Mouse (Mus musculus) bone marrow macrophage, adult 2 months (primary cell): Measurements from ENCODE around the gene Ankrd26.

ENCODE experiments used
- CTCF ChIP-seq: IDR thresholded peaks from 2 replicates; pipeline ENCODE4 v1.5.1; 2012; ENCODE audit warnings: low read depth, mild to moderate bottlenecking, low read length, moderate library complexity
- POLR2A ChIP-seq: IDR thresholded peaks from 2 replicates; pipeline ENCODE4 v1.6.1; 2012; ENCODE audit warnings: mild to moderate bottlenecking, low read depth, low read length, borderline replicate concordance

DNA sequence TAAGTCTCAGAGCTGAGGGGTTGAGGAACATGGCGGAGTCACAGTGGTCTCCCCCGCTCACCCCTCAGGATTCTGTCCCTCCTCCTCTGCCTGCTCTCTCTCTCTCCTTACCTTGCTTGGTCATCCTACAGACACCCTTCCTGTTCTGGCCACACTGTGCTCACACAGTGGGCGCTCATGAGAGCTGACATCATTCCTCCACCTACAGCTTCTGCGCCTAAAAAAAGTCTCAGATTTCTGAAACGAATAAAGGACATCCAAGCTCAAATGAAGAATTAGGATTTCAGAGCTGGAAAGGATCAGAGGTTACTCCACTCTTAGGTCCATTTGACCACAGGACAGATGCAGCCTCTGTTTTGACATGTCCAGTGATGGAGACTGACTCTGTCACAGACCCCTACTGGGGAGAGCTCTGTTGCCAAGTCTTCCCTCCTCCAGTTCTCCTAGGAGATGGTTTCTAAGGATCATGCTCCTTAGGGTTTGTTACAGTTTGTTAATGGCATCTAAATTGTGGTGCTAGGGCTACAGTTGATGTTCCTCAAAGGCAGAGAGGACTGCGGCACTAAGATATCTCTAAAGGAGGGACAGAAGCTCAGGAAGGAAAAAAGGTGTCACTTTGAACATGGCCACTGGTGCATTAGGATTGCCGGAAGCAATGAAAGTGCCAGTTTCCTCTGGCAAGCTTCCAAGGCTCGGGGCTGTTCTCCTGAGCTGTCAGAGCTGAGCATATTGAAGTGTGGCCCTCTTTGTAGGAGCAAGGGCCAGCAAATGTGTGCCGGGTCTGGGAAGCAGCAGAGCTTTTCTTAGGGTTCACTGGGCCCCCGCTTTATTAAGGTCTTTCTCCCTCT, 33.0 kb upstream of the Ankrd26 start:
- no peak for TF ChIP-seq CTCF
- no peak for TF ChIP-seq POLR2A
